In genomic region chr5:52794109-52794508, GRCm38 (mm10) we compare ENCODE assay signal across 12 mouse cellular contexts.
"Had no signal": no experiment of that assay in that cellular context is flagged by ENCODE, and none has a peak within 500 bp of the region (broad histone marks: within the 10 kb centered on the region; RNA-seq: fewer than 3 reads in every experiment).

No protein-coding gene starts in this region.

- ATAC-seq: liver, postnatal 0 days had no signal

- H3K4me3 ChIP-seq: kidney, embryonic 15.5 days; limb, embryonic 15.5 days; liver, embryonic 13.5 days; lung, embryonic 15.5 days; midbrain, embryonic 10.5 days; myocyte had no signal

- DNase-seq: kidney, postnatal 14 days; liver, embryonic 13.5 days; liver, postnatal 0 days; lung, postnatal 14 days; midbrain, embryonic 14.5 days; thymus, adult 18-20 months; thymus, postnatal 25 days had no signal

- H3K27ac ChIP-seq: kidney, embryonic 15.5 days; limb, embryonic 15.5 days; liver, embryonic 13.5 days; lung, embryonic 15.5 days; midbrain, embryonic 10.5 days had no signal
